Mouse (Mus musculus) layer of hippocampus, adult 2 months (tissue): ENCODE results near the gene Sdf4. TPM values are rescaled to one million over a fixed set of nuclear protein-coding genes. Genes with fewer than 3 reads are reported as not detected.

ENCODE experiments used
- DNase-seq, 2 experiments: peaks; one replicate each; pipeline ENCODE4 v3.0.0; 2022; ENCODE audit warnings: low spot score in 2 of 2
- H3K27ac ChIP-seq: fragments of 200-600 bp; 2 replicates; pipeline ENCODE4 v1.8.1; 2022
- H3K4me3 ChIP-seq: fragments of 200-600 bp; 2 replicates; pipeline ENCODE4 v1.8.1; 2022; ENCODE audit warnings: mild to moderate bottlenecking
- CTCF ChIP-seq: fragments of 200-600 bp; conservative IDR thresholded peaks from 2 replicates; pipeline ENCODE4 v1.8.1; 2022; ENCODE audit warnings: antibody characterized with exemption, mild to moderate bottlenecking, moderate library complexity
- total RNA-seq, 2 experiments: library from RNA; stranded (reverse); gene quantifications; 2 replicates each; pipeline ENCODE4 v1.2.3; 2021

The Sdf4 gene
- total RNA-seq, 2 experiments from 2014 or later: 191 to 194 TPM

GRCm38 (mm10) chr4:156021942-156022419, 29.3 kb downstream of the Sdf4 start:
- H3K4me3 ChIP-seq: no peak overlapping the region
- DNase-seq: no peak
- no peak overlapping the region for H3K27ac ChIP-seq
- no peak for TF ChIP-seq CTCF

- Histone ChIP-seq H3K27ac (no peak overlapping the region), H3K4me3 (no peak overlapping the region)
- DNase-seq: no peak
- TF ChIP-seq CTCF: no peak
Measured at GRCm38 (mm10) chr4:156023520-156023919, 30.8 kb downstream of the Sdf4 start.

GRCm38 (mm10) chr4:156024184-156024583, 31.5 kb downstream of the Sdf4 start:
- Histone ChIP-seq H3K4me3 (no peak overlapping the region), H3K27ac (no peak overlapping the region)
- no peak for TF ChIP-seq CTCF
- no peak for DNase-seq

- TF ChIP-seq CTCF: peak; percentile 49
- Histone ChIP-seq H3K27ac (no peak within 1 kb of the TSS), H3K4me3 (no peak within 1 kb of the TSS)
- DNase-seq: peak; percentile 35 to 65
Measured at GRCm38 (mm10) chr4:156026013-156026412, 33.3 kb downstream of the Sdf4 start, which contains the start of gene Tnfrsf18. Tnfrsf18 (plus strand) TSS chr4:156026164.

GRCm38 (mm10) chr4:156028580-156028979, 35.9 kb downstream of the Sdf4 start:
- H3K27ac ChIP-seq: no peak overlapping the region
- no peak overlapping the region for H3K4me3 ChIP-seq
- TF ChIP-seq CTCF: no peak
- no peak for DNase-seq

- DNase-seq: no peak
- Histone ChIP-seq H3K4me3 (peak overlapping the region; percentile 69), H3K27ac (peak overlapping the region; percentile 85)
- TF ChIP-seq CTCF: no peak; the same call in 1 of the 2 replicates
Measured at GRCm38 (mm10) chr4:156030651-156031118, 38.0 kb downstream of the Sdf4 start.

GRCm38 (mm10) chr4:156031255-156031592, 38.6 kb downstream of the Sdf4 start:
- TF ChIP-seq CTCF: no peak
- H3K27ac ChIP-seq: peak overlapping the region; percentile 85
- no peak for DNase-seq
- H3K4me3 ChIP-seq: peak overlapping the region; percentile 69

- no peak for TF ChIP-seq CTCF
- Histone ChIP-seq H3K4me3 (peak overlapping the region; percentile 69), H3K27ac (peak overlapping the region; percentile 85)
- DNase-seq: peak; percentile 71 to 80
Measured at GRCm38 (mm10) chr4:156031593-156032391, 39.1 kb downstream of the Sdf4 start.

GRCm38 (mm10) chr4:156032856-156033255, 40.2 kb downstream of the Sdf4 start:
- no peak overlapping the region for H3K27ac ChIP-seq
- H3K4me3 ChIP-seq: no peak overlapping the region
- DNase-seq: no peak
- TF ChIP-seq CTCF: no peak

GRCm38 (mm10) chr4:156033476-156034119, 40.9 kb downstream of the Sdf4 start:
- peak; percentile 82 for TF ChIP-seq CTCF
- no peak for DNase-seq
- Histone ChIP-seq H3K4me3 (no peak overlapping the region), H3K27ac (no peak overlapping the region)

GRCm38 (mm10) chr4:156034301-156034700, 41.6 kb downstream of the Sdf4 start:
- Histone ChIP-seq H3K4me3 (no peak overlapping the region), H3K27ac (no peak overlapping the region)
- no peak for TF ChIP-seq CTCF
- DNase-seq: no peak

- Histone ChIP-seq H3K27ac (no peak overlapping the region), H3K4me3 (no peak overlapping the region)
- TF ChIP-seq CTCF: no peak
Measured at GRCm38 (mm10) chr4:156034901-156035300, 42.2 kb downstream of the Sdf4 start.

GRCm38 (mm10) chr4:156044754-156045153, 52.1 kb downstream of the Sdf4 start:
- DNase-seq: no peak
- no peak overlapping the region for H3K27ac ChIP-seq
- no peak overlapping the region for H3K4me3 ChIP-seq
- TF ChIP-seq CTCF: no peak

More at GRCm38 (mm10) chr4:156034901-156035300, 42.2 kb downstream of the Sdf4 start:
- DNase-seq: no peak

GRCm38 (mm10) chr4:156049779-156050178, 57.1 kb downstream of the Sdf4 start:
- no peak for DNase-seq
- H3K27ac ChIP-seq: no peak overlapping the region
- no peak for TF ChIP-seq CTCF
- no peak overlapping the region for H3K4me3 ChIP-seq
